In genomic region chr2:28038391-28039096, GRCm38 (mm10) we compare ENCODE assay signal across 11 mouse cellular contexts. TPM values are rescaled to one million over a fixed set of nuclear protein-coding genes. Genes with fewer than 3 reads are reported as not detected.
DNase-seq lines count a peak whose midpoint lies in the region; ATAC-seq and TF ChIP-seq lines count a peak whose summit lies in the region.
"Had no signal": no experiment of that assay in that cellular context is flagged by ENCODE, and none has a peak within 500 bp of the region (broad histone marks: within the 10 kb centered on the region; RNA-seq: fewer than 3 reads in every experiment).

No protein-coding gene starts in this region.

- H3K27me3 ChIP-seq in kidney, embryonic 16.5 days (ENCODE audit: insufficient read depth, low read length): no peaks in the 10 kb centered on the region
- no peaks in the 10 kb centered on the region for H3K27me3 ChIP-seq in kidney, embryonic 15.5 days
- H3K27me3 ChIP-seq: embryonic facial prominence, embryonic 12.5 days; liver, embryonic 13.5 days had no signal

- H3K4me1 ChIP-seq in kidney, embryonic 16.5 days (ENCODE audit: insufficient read depth, low read length): 0 out of 2 replicates have a peak, but pooled peaks cover 8% of the 10 kb centered on the region
- peaks cover 12% of the 10 kb centered on the region; the same call in 1 of the 2 replicates for H3K4me1 ChIP-seq in kidney, embryonic 15.5 days
- H3K4me1 ChIP-seq in lung, adult 2 months (ENCODE audit: control insufficient read depth, insufficient read depth, low read length): no peaks in the 10 kb centered on the region
- H3K4me1 ChIP-seq: embryonic facial prominence, embryonic 12.5 days had no signal

- no peak overlapping the region for H3K27ac ChIP-seq in kidney, embryonic 16.5 days (ENCODE audit: low read length)
- H3K27ac ChIP-seq in kidney, embryonic 15.5 days: peak overlapping the region; percentile 41; the same call in 1 of the 2 replicates
- H3K27ac ChIP-seq: embryonic facial prominence, embryonic 12.5 days had no signal

- H3K36me3 ChIP-seq in kidney, embryonic 16.5 days (ENCODE audit: insufficient read depth, low read length): 0 out of 2 replicates have a peak, but pooled peaks cover 3% of the 10 kb centered on the region
- H3K36me3 ChIP-seq in kidney, embryonic 15.5 days: peaks cover 15% of the 10 kb centered on the region

- TF ChIP-seq CTCF in lung, adult 2 months (IDR thresholded peaks at IDR 0.05; ENCODE audit: insufficient read depth, low read length): no peak

- no peak overlapping the region for H3K4me2 ChIP-seq in kidney, embryonic 16.5 days (replicated peaks; ENCODE audit: low read depth, low read length)
- H3K4me2 ChIP-seq in kidney, embryonic 15.5 days: no peak overlapping the region
- H3K4me2 ChIP-seq: embryonic facial prominence, embryonic 12.5 days; liver, embryonic 13.5 days had no signal

- no peaks in the 10 kb centered on the region; the same call in 1 of the 2 replicates for H3K9me3 ChIP-seq in kidney, embryonic 16.5 days (ENCODE audit: low read length)
- H3K9me3 ChIP-seq in kidney, embryonic 15.5 days (replicated peaks): no peaks in the 10 kb centered on the region
- H3K9me3 ChIP-seq: embryonic facial prominence, embryonic 12.5 days; liver, embryonic 13.5 days had no signal

- H3K4me3 ChIP-seq in kidney, embryonic 16.5 days (ENCODE audit: low read length): no peak overlapping the region
- H3K4me3 ChIP-seq in kidney, embryonic 15.5 days (replicated peaks): no peak overlapping the region
- no peak overlapping the region for H3K4me3 ChIP-seq in lung, adult 2 months (replicated peaks; ENCODE audit: extremely low read depth, low read depth, low read length)
- H3K4me3 ChIP-seq: embryonic facial prominence, embryonic 12.5 days; liver, embryonic 13.5 days had no signal

- peak; percentile 18 for DNase-seq in kidney, adult 18-20 months
- peak; percentile 72 to 82 for DNase-seq in cerebellum, postnatal 25 days
- peak; percentile 39 to 54 for DNase-seq in right cerebral cortex, adult 2 months (ENCODE audit: low spot score in 2 of 2)
- no peak for DNase-seq in thymus, postnatal 4 days
- DNase-seq in lung, adult 2 months: no peak
- no peak for DNase-seq in spleen, postnatal 10 days (ENCODE audit: low spot score in 2 of 2)
- DNase-seq: liver, embryonic 13.5 days had no signal

- H3K9ac ChIP-seq in kidney, embryonic 16.5 days (replicated peaks; ENCODE audit: low read length): no peak overlapping the region
- no peak overlapping the region for H3K9ac ChIP-seq in kidney, embryonic 15.5 days
- H3K9ac ChIP-seq: embryonic facial prominence, embryonic 12.5 days; liver, embryonic 13.5 days had no signal

- WGBS in kidney, embryonic 16.5 days: 87% methylated on average over 14 of the region's 14 CpGs
- 85% methylated on average over 14 of the region's 14 CpGs for WGBS in kidney, embryonic 15.5 days
- 72% methylated on average over 14 of the region's 14 CpGs for whole genome bisulfite sequencing in lung, adult 2 months

- ATAC-seq in kidney, embryonic 16.5 days (ENCODE audit: low FRiP score, low TSS enrichment): no peak
- ATAC-seq in kidney, embryonic 15.5 days (replicated peaks; ENCODE audit: low FRiP score): no peak

- TF ChIP-seq POLR2A in lung, adult 2 months (IDR thresholded peaks at IDR 0.05; ENCODE audit: borderline replicate concordance, extremely low read depth, low read depth, low read length): no peak

RNA-seq across cellular contexts. Expression of gene Fcnb, which starts 46.1 kb away (rescaled TPM):
- polyA plus RNA-seq in kidney, embryonic 16.5 days (2015; fragmentation: Nextera tagmentation; extraction: Ambion mirVana): 0.40 TPM in 1 of 2 replicates, not detected in the other
- polyA plus RNA-seq in kidney, embryonic 15.5 days (2015; fragmentation: Nextera tagmentation; extraction: Ambion mirVana): 0.60 and 1.2 TPM in 2 replicates
- 0.13 TPM in 1 of 2 replicates, not detected in the other for polyA plus RNA-seq in lung, adult 2 months (2012; rRNA removed)
- polyA plus RNA-seq: embryonic facial prominence, embryonic 12.5 days; G1E had no signal

Comparison
In these comparisons a context has a peak if more than half of its experiments do, and no peak if none do; other contexts are left out.
1. DNase-seq: peak in kidney, adult 18-20 months (single experiment), cerebellum, postnatal 25 days (2 of 2) and right cerebral cortex, adult 2 months (2 of 2); none in thymus, postnatal 4 days (single experiment), lung, adult 2 months (single experiment) and spleen, postnatal 10 days (0 of 2).